Mouse (Mus musculus): ENCODE measurements around the gene Thsd4. TPM values are rescaled to one million over a fixed set of nuclear protein-coding genes. Genes with fewer than 3 reads are reported as not detected.

Thsd4 gene
- total RNA-seq, 2 experiments from 2014 or later, result 6.2 to 6.4 TPM

DNA sequence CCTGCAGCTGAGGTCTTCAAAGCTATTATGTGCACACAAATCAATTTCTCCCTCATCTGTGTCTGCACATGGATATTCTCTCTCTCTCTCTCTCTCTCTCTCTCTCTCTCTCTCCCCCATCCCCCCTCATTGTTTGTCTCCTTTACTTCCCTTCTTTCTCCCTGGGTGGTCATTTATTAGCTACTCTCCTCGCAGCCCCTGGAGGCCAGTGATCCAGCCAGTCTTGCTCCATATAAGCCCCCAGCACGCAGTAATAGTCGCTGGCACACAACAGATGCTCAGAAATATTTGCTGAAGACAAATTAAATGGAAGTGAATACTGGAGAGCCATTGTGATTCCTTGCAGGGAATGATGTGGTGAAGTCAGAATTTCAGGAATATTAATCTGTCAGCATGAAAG is 2.2 kb downstream of the Thsd4 start:
- intact Hi-C loops (cut with DNase I), result no loop called here
- DNase-seq (ENCODE audit: low spot score), result no peak

GRCm38 (mm10) chr9:60518216-60518615 is 3.6 kb downstream of the Thsd4 start:
- intact Hi-C loops (cut with DNase I), result no loop called here
- no peak for DNase-seq (ENCODE audit: low spot score)

DNA sequence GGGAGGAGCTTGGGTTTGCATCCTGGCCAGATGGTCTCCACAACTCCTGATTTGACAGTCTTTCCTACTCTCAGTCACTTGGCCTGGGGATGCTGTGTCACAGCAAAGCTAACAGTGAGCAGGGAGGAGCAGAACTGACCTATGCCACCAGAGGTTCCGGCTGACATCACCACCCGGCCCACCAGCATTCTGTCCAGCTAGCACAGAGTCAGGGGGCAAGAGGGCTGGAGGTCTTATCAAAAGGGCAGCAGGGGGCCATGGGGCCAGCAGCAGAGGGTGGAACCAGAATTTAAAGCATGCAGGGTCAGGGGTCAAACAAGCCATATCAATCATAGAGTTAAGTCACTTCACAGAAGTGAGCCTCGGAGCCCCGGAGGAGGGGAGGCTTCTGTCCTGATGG is 4.7 kb downstream of the Thsd4 start:
- DNase-seq (ENCODE audit: low spot score), result no peak
- intact Hi-C loops (cut with DNase I), result no loop called here

DNA sequence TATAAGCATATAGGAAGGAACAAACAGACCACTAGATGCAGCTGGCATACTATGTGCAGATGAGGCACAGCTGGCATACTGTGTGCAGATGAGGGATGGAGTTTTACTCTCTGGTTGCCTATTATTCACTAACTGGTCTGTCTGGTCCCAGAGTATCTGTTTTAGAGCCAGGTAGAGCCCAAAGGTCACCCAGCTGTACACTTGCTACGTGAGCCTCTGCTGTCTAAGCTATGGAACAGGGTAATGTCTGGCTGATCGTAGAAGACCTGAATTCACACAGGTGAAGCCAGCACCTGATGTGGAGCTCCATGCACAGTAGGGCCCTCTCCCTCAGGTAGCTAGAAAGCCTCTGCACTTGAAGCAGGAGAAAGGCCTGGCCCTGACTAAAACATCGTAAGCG is 5.5 kb downstream of the Thsd4 start:
- no peak for DNase-seq (ENCODE audit: low spot score)
- intact Hi-C loops (cut with DNase I), result no loop called here

GRCm38 (mm10) chr9:60513329-60513788 is 8.5 kb downstream of the Thsd4 start:
- intact Hi-C loops (cut with DNase I), result no loop called here
- DNase-seq (ENCODE audit: low spot score), result no peak

DNA sequence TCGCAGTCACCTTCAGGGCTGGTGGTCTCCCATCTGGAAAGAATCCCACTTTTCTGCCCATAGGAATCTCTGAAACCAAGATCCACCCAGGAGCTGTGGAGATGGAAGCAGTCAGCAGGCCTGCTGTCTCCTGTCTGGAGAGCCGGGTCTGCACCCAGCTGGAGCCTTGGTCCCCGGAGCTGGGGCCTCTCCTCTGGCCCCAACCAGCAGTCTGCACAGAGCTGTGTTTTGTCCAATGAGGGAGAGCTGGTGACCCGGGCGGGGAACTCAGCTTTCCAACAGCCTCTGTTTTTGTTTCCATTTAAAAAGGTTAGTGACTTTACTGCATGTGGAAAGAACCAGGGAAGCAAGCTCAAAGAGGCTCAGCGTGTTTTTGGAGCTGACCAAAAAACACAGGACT is 11.0 kb downstream of the Thsd4 start:
- intact Hi-C loops (cut with DNase I), result no loop called here
- peak; percentile 44 for DNase-seq (ENCODE audit: low spot score)

- DNase-seq (ENCODE audit: low spot score), result no peak
Measured at GRCm38 (mm10) chr9:60506136-60506535, 15.7 kb downstream of the Thsd4 start.

GRCm38 (mm10) chr9:60504378-60505285 is 17.2 kb downstream of the Thsd4 start:
- intact Hi-C loops (cut with DNase I), result no loop called here
- DNase-seq (ENCODE audit: low spot score), result no peak

More at GRCm38 (mm10) chr9:60506136-60506535, 15.7 kb downstream of the Thsd4 start:
- intact Hi-C loops (cut with DNase I), result no loop called here

DNA sequence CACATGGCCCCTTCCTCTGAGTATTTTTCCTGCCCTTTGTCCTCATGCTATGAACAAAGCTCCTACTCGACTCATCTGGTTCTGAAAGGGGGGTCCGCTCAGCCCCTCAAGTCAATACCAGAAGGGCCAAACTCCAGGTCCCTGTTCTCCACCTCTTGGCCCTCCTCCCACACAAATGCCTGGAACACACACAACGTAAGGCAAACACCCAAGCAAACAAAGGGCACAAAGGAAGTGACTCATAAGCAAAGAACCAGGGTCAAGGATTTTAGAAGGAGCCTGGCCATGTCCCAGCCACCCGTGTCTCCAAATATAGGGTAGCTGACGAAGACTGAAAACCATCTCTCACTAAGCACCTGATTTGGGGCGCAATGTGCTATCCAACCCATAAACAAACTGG is 19.6 kb downstream of the Thsd4 start:
- intact Hi-C loops (cut with DNase I), result no loop called here
- no peak for DNase-seq (ENCODE audit: low spot score)

- no peak for DNase-seq (ENCODE audit: low spot score)
- intact Hi-C loops (cut with DNase I), result no loop called here
Measured at GRCm38 (mm10) chr9:60501504-60502179, 20.2 kb downstream of the Thsd4 start.

DNA sequence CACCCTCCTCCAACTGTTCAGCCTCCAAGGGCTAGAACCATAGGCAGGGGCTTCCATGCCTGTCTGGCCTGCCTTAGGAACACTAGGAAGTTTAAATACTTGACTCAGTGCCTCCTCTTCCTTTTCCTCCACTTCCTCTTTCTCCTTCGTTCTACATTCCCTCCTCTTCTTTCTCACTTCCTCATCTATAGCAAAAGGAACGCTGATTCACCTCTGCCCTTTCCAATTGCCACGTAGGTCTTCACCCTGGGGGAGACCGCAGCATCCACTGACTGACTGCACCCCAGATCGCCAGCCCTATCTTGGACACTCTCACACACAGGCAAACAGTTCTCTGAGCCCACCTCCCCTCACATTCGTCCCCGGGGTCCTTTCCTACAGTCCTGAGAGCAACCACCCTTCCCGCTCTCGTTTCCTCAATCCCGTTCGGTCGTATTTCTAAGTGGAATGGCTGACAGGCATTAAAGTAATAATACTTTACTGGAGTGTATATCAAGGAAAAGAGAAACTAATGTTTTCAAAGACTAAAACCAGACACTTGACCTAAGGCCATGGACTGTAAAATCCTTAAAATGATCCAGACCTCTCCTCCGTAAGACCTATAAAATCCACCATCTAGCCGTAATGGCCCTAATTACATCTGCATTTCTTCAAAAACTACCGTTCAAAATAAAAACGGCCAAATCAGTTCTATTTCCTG is 29.4 kb downstream of the Thsd4 start:
- no peak for DNase-seq (ENCODE audit: low spot score)
- intact Hi-C loops (cut with DNase I), result no loop called here

- intact Hi-C loops (cut with DNase I), result no loop called here
Measured at GRCm38 (mm10) chr9:60491489-60492100, 30.3 kb downstream of the Thsd4 start.

DNA sequence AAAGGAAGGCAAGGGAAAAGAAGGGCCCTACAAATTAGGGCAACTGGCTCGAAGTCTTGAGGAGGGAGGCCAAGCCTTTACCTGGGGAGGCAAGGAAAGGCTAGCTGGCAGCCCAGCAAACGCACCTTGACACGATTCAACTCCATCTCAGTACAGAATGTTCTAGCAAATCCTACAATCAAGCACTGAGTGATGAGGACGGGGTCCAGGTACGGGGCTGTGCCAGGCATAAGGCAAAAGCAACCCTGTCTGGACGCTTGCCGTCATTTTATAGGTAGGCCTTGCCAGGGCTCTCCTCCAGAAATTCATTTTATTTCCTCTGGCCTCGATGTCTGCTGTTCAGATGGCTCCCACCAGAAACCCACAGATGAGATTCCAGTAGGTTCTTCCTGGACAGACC is 30.8 kb downstream of the Thsd4 start:
- intact Hi-C loops (cut with DNase I), result no loop called here
- DNase-seq (ENCODE audit: low spot score), result no peak

More at GRCm38 (mm10) chr9:60491489-60492100, 30.3 kb downstream of the Thsd4 start:
- no peak for DNase-seq (ENCODE audit: low spot score)

GRCm38 (mm10) chr9:60488816-60489215 is 33.0 kb downstream of the Thsd4 start:
- intact Hi-C loops (cut with DNase I), result no loop called here
- no peak for DNase-seq (ENCODE audit: low spot score)

DNA sequence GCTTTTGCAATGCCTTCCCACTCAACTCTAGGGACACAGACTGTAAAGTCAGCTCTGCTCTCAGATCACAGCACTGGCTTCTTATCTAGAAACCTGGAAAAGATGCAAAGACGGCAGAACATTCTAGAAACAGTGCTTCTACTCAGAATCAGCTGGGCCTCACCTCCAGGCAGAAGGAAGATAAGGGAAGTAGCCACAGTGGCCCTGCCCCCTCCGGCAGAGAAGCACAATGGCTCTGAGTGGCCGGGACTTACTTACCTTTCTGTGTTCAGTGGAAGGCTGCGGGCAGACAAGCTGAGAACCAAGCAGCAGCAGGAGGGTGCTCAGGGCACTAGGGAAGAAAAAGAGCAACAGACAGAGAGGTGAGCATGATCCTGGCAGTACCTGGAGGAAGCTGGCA is 39.7 kb downstream of the Thsd4 start:
- DNase-seq (ENCODE audit: low spot score), result no peak

GRCm38 (mm10) chr9:60480052-60480451 is 41.8 kb downstream of the Thsd4 start:
- DNase-seq (ENCODE audit: low spot score), result no peak

More for the DNA sequence above, 39.7 kb downstream of the Thsd4 start:
- intact Hi-C loops (cut with DNase I), result no loop called here

DNA sequence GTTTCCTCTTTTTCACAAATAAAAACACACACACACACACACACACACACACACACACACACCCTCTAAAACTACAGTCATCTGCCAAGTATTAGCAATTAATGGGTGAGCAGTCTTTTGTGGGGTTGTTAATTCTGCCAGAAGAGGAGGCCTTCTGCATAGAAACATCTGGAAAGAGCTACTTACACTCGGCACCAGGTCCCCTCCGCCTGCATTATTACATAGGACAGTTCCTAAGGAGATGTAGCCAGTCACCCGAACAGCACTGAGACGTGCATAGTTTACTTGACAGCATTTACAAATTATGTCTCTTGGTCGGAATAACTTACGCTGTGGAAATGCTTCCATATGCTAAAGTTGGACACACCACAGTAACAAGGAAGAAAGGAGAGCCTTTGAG is 43.0 kb downstream of the Thsd4 start:
- DNase-seq (ENCODE audit: low spot score), result no peak
- intact Hi-C loops (cut with DNase I), result no loop called here

More at GRCm38 (mm10) chr9:60480052-60480451, 41.8 kb downstream of the Thsd4 start:
- intact Hi-C loops (cut with DNase I), result no loop called here

DNA sequence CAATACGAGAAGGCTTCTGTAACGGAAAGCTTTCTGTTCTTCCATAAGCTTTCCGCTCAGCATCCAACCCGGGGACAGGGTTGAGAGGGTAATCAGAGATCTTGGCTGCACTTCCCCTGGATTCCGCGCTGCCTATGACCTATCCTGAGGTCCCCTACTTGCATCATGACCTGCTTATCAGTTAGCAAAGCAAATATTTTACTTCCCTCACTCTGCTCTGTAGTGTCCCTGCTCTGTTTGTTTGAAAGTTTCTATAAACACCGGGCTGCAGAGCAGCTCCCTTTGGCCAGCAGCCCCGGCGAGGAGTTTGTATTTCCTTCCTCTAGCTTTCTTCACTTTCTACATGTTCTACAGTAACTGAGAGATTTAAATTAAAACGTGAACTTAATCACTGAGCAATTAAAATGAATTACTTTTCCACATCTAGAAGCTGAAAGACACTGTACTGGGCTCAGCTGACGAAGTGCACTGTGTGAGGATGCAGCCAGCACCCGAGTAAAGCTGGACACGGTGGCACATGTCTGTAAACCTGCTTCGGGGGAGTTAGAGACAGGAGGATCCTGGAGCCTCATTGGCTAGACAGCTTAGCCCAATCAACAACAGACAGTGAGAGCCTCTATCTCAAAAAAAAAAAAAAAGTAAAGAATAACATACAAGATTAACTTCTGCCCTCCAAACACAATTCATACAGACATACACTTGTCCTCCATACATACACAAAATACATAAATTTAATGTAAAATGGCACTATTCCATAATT is 43.7 kb downstream of the Thsd4 start:
- intact Hi-C loops (cut with DNase I), result no loop called here
- no peak for DNase-seq (ENCODE audit: low spot score)

Measured in heart, postnatal 25 days (tissue).